Mouse (Mus musculus) CH12.LX (cell line): ENCODE data around the gene Tpp2.

Experiments used
- CHD1 ChIP-seq: IDR thresholded peaks from 2 replicates; pipeline ENCODE4 v1.6.1; 2012; ENCODE audit warnings: low read depth, low read length, improper control_type of control experiment, inconsistent platforms
- CTCF ChIP-seq, 2 experiments: IDR thresholded peaks in 1 of 2; conservative IDR thresholded peaks in 1 of 2; 2 replicates each; pipeline ENCODE4 v1.5.1; 2011 to 2012; ENCODE audit warnings: low read depth in 2 of 2, low read length in 2 of 2, improper control_type of control experiment in 1 of 2, inconsistent platforms in 1 of 2, mild to moderate bottlenecking in 1 of 2, moderate library complexity in 1 of 2
- ELF1 ChIP-seq: IDR thresholded peaks from 2 replicates; pipeline ENCODE4 v1.6.1; 2014; ENCODE audit warnings: low read depth, mild to moderate bottlenecking, inconsistent platforms, low read length, improper control_type of control experiment
- EP300 ChIP-seq: IDR thresholded peaks from 2 replicates; pipeline ENCODE4 v1.6.1; 2011; ENCODE audit warnings: low read length, improper control_type of control experiment
- IRF4 ChIP-seq: IDR thresholded peaks from 2 replicates; pipeline ENCODE4 v1.6.1; 2014; ENCODE audit warnings: low read depth, mild to moderate bottlenecking, inconsistent platforms, low read length, improper control_type of control experiment
- MAFK ChIP-seq: IDR thresholded peaks from 2 replicates; pipeline ENCODE4 v1.6.1; 2011; ENCODE audit warnings: low read length, improper control_type of control experiment; ENCODE audit not compliant: insufficient replicate concordance
- POLR2A ChIP-seq: IDR thresholded peaks from 2 replicates; pipeline ENCODE4 v1.6.1; 2011; ENCODE audit warnings: low read depth, mild to moderate bottlenecking, improper control_type of control experiment, low read length
- SMC3 ChIP-seq: IDR thresholded peaks from 2 replicates; pipeline ENCODE4 v1.6.1; 2011; ENCODE audit warnings: low read depth, low read length, improper control_type of control experiment
- TCF12 ChIP-seq: IDR thresholded peaks from 2 replicates; pipeline ENCODE4 v1.6.1; 2014; ENCODE audit warnings: low read depth, mild to moderate bottlenecking, inconsistent platforms, low read length, improper control_type of control experiment

GRCm38 (mm10) chr1:44019934-44020333 lies 86.5 kb downstream of the Tpp2 start, which contains the start of gene Mettl21c:
- TF ChIP-seq CTCF (conservative IDR thresholded peaks at IDR 0.05 in 1 of 2, IDR thresholded peaks at IDR 0.05 in 1 of 2; ENCODE audit: low read depth in 2 of 2, low read length in 2 of 2), result no peak
- TF ChIP-seq MAFK, result no peak
- no peak for TF ChIP-seq TCF12
- TF ChIP-seq EP300, result no peak
- TF ChIP-seq ELF1, result no peak
- no peak for TF ChIP-seq CHD1
- TF ChIP-seq POLR2A, result no peak
- no peak for TF ChIP-seq SMC3
- TF ChIP-seq IRF4, result no peak
